Mouse (Mus musculus): ENCODE measurements around the gene Btbd6. TPM values are rescaled to one million over a fixed set of nuclear protein-coding genes. Genes with fewer than 3 reads are reported as not detected.

Btbd6 gene
- total RNA-seq, 2 experiments from 2014 or later: 67.9 to 68.5 TPM

GRCm38 (mm10) chr12:112952433-112952832 lies 23.8 kb upstream of the Btbd6 start:
- no peak for DNase-seq (ENCODE audit: low spot score in 2 of 2)

GRCm38 (mm10) chr12:112952926-112953565 lies 23.2 kb upstream of the Btbd6 start:
- DNase-seq (ENCODE audit: low spot score in 2 of 2): no peak

GRCm38 (mm10) chr12:112955800-112956199 lies 20.5 kb upstream of the Btbd6 start:
- DNase-seq (ENCODE audit: low spot score in 2 of 2): peak; percentile 77

- DNase-seq (ENCODE audit: low spot score in 2 of 2): peak in 1 of 2 experiments; percentile 38
Measured at GRCm38 (mm10) chr12:112958303-112958702, 18.0 kb upstream of the Btbd6 start.

- DNase-seq (ENCODE audit: low spot score in 2 of 2): no peak
Measured at GRCm38 (mm10) chr12:112959421-112959820, 16.9 kb upstream of the Btbd6 start.

- peak in 1 of 2 experiments; percentile 40 for DNase-seq (ENCODE audit: low spot score in 2 of 2)
Measured at GRCm38 (mm10) chr12:112961428-112961827, 14.9 kb upstream of the Btbd6 start.

- no peak for DNase-seq (ENCODE audit: low spot score in 2 of 2)
Measured at GRCm38 (mm10) chr12:112961872-112962271, 14.4 kb upstream of the Btbd6 start.

GRCm38 (mm10) chr12:112965783-112966182 lies 10.5 kb upstream of the Btbd6 start:
- DNase-seq (ENCODE audit: low spot score in 2 of 2): no peak

GRCm38 (mm10) chr12:112968943-112969342 lies 7.3 kb upstream of the Btbd6 start:
- DNase-seq (ENCODE audit: low spot score in 2 of 2): no peak

GRCm38 (mm10) chr12:112969616-112970015 lies 6.7 kb upstream of the Btbd6 start:
- DNase-seq (ENCODE audit: low spot score in 2 of 2): no peak

GRCm38 (mm10) chr12:112974736-112975135 lies 1.5 kb upstream of the Btbd6 start:
- DNase-seq (ENCODE audit: low spot score in 2 of 2): no peak

- DNase-seq (ENCODE audit: low spot score in 2 of 2): no peak
Measured at GRCm38 (mm10) chr12:112977156-112977555, 874 bp downstream of the Btbd6 start.

- no peak for DNase-seq (ENCODE audit: low spot score in 2 of 2)
Measured at GRCm38 (mm10) chr12:112982031-112982430, 5.7 kb downstream of the Btbd6 start.

GRCm38 (mm10) chr12:112985346-112985745 lies 9.1 kb downstream of the Btbd6 start:
- no peak for DNase-seq (ENCODE audit: low spot score in 2 of 2)

GRCm38 (mm10) chr12:112987877-112988276 lies 11.6 kb downstream of the Btbd6 start:
- DNase-seq (ENCODE audit: low spot score in 2 of 2): no peak

GRCm38 (mm10) chr12:112990706-112991405 lies 14.6 kb downstream of the Btbd6 start:
- DNase-seq (ENCODE audit: low spot score in 2 of 2): no peak

- DNase-seq (ENCODE audit: low spot score in 2 of 2): no peak
Measured at GRCm38 (mm10) chr12:112991444-112991843, 15.2 kb downstream of the Btbd6 start.

GRCm38 (mm10) chr12:112994153-112994552 lies 17.9 kb downstream of the Btbd6 start:
- DNase-seq (ENCODE audit: low spot score in 2 of 2): no peak

- no peak for DNase-seq (ENCODE audit: low spot score in 2 of 2)
Measured at GRCm38 (mm10) chr12:112999569-113000293, 23.4 kb downstream of the Btbd6 start.

GRCm38 (mm10) chr12:113000294-113001132 lies 24.2 kb downstream of the Btbd6 start, which contains the start of gene Brf1:
Brf1 (minus strand) TSS chr12:113000704.
- DNase-seq (ENCODE audit: low spot score in 2 of 2): peak; percentile 93

GRCm38 (mm10) chr12:113001133-113001474 lies 24.8 kb downstream of the Btbd6 start:
- no peak for DNase-seq (ENCODE audit: low spot score in 2 of 2)
